Mouse (Mus musculus): Measurements from ENCODE around the gene E130218I03Rik. TPM values are rescaled to one million over a fixed set of nuclear protein-coding genes. Genes with fewer than 3 reads are reported as not detected.

E130218I03Rik gene
- not detected in 2 replicates for polyA plus RNA-seq (2012; rRNA removed)

DNA sequence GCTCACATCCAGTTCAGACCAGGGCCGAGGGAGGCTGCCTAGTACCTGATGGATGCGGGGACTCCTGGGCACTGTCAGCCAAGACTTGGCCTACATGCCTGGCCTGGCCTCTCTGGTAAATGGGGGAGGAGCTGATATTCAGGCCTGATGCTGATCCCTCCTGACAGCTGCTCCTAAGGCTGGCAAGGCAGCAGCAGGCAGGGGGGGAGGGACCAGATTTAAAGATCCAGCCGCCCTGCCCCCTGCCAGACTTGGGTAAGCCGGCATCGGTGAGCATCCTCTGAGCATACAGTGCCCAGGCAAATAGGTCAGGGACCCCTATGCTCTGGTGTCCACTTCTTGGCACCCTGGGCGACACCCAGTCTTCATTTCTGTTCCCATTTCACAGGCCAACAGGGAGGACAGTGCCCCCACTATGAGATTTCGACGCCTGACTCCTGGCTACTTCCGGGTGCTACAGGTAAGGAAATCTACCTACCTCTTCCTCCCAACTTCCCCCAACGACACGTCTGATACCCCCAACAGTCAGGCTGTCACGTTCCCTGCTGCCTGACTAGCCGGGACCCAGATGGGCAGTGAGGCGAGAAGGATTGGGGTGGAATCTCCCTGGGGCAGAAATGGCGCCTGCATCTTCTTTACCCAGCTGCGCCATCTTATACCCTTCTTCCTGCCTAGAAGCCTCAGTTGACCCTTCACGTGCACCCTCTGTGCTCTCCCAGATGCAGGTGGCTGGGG is at the start of gene E130218I03Rik:
Gene E130218I03Rik, plus strand, starts transcription at position 147 of the 735 bp plus-strand sequence.
- Histone ChIP-seq H3K4me3 (ENCODE audit: insufficient read depth, low read length) (peak within 1 kb of the TSS; percentile 68; the same call in 1 of the 2 replicates), H3K4me1 (ENCODE audit: control insufficient read depth, insufficient read depth, low read length) (peaks cover 4% of the 10 kb centered on the region; the same call in 1 of the 2 replicates), H3K27ac (ENCODE audit: insufficient read depth, low read length) (no peak within 1 kb of the TSS)
- no peak for TF ChIP-seq CTCF (IDR thresholded peaks at IDR 0.05; ENCODE audit: extremely low read depth, insufficient read depth, low read length)
- TF ChIP-seq POLR2A (IDR thresholded peaks at IDR 0.05; ENCODE audit: extremely low read depth, insufficient read depth, low read length), result no peak

DNA sequence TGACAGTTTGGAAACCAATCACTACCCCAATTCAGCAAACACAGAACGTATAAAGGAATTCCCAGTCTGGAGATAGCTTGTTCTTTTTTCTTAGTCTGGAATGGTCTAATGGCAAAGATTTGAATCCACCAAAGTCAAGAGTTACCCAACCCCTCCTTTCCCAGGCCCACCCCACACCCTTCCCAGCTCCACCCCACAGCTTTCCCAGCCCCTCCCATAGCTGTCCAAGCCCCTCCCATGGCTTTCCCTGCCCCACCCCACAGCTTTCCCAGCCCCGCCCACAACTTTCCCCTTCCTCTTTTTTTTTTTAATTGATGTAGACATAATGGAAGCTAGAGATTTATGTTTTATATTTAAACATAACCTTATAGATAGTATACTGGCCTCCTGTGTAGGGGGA is 44.1 kb upstream of the E130218I03Rik start:
- H3K4me1 ChIP-seq (ENCODE audit: control insufficient read depth, insufficient read depth, low read length), result no peaks in the 10 kb centered on the region
- H3K27ac ChIP-seq (ENCODE audit: insufficient read depth, low read length), result no peak overlapping the region
- no peak overlapping the region for H3K4me3 ChIP-seq (ENCODE audit: insufficient read depth, low read length)
- TF ChIP-seq CTCF (IDR thresholded peaks at IDR 0.05; ENCODE audit: extremely low read depth, insufficient read depth, low read length) (no peak), POLR2A (IDR thresholded peaks at IDR 0.05; ENCODE audit: extremely low read depth, insufficient read depth, low read length) (no peak)

DNA sequence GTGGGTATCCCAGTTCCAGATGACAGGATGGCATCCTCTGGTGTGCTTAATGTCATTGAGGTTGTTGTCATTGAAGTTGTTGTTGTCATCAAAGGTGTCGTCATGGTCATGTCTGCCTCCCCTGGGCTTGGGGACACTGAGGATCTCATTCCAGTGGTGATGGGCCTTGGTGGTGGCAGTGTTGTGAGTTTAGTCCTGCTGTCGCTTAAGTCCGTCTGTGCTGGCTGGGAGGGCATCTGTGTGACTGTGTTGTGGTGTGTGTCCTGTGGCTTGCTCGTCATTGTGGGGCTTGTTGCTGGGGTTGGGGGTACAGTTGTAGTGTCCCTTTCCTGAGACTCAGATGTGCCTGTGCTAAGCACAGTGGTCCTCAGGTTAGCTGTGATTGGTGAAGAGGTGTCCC is 40.6 kb upstream of the E130218I03Rik start, which contains the start of gene Gm7534:
Gene Gm7534, minus strand, starts transcription at position 101 of the 400 bp plus-strand sequence.
- Histone ChIP-seq H3K27ac (ENCODE audit: insufficient read depth, low read length) (no peak within 1 kb of the TSS), H3K4me1 (ENCODE audit: control insufficient read depth, insufficient read depth, low read length) (no peaks in the 10 kb centered on the region), H3K4me3 (ENCODE audit: insufficient read depth, low read length) (no peak within 1 kb of the TSS)
- TF ChIP-seq CTCF (IDR thresholded peaks at IDR 0.05; ENCODE audit: extremely low read depth, insufficient read depth, low read length) (no peak), POLR2A (IDR thresholded peaks at IDR 0.05; ENCODE audit: extremely low read depth, insufficient read depth, low read length) (no peak)

DNA sequence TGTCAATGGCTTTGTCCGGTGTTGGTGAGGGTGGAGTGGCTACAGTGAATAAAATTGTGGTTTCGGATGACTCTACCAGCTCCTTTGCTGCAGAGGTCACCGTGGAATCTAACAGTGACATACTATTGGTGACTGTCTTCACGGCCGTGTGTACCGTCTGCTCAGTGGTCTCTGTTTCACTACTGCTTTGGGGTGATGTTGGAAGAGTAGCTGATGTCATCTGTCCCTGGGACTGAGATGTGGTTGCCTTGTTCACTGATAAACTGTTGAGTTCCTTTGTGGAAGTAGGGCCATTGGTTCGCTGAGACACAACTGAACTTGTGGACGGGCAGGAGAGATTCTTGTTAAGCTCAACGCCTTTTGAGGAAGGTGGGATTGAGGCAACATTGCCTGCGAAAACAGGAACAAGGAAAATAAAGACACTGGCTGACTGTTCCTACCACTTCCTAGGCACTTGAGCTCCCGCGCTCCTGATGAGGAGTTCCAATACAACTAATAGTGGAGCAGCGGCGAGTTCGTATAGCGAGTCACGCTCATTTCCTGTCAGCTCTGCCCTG is 40.0 kb upstream of the E130218I03Rik start:
- TF ChIP-seq POLR2A (IDR thresholded peaks at IDR 0.05; ENCODE audit: extremely low read depth, insufficient read depth, low read length), result no peak
- no peak for TF ChIP-seq CTCF (IDR thresholded peaks at IDR 0.05; ENCODE audit: extremely low read depth, insufficient read depth, low read length)
- H3K4me3 ChIP-seq (ENCODE audit: insufficient read depth, low read length), result no peak overlapping the region
- H3K27ac ChIP-seq (ENCODE audit: insufficient read depth, low read length), result no peak overlapping the region
- H3K4me1 ChIP-seq (ENCODE audit: control insufficient read depth, insufficient read depth, low read length), result no peaks in the 10 kb centered on the region

DNA sequence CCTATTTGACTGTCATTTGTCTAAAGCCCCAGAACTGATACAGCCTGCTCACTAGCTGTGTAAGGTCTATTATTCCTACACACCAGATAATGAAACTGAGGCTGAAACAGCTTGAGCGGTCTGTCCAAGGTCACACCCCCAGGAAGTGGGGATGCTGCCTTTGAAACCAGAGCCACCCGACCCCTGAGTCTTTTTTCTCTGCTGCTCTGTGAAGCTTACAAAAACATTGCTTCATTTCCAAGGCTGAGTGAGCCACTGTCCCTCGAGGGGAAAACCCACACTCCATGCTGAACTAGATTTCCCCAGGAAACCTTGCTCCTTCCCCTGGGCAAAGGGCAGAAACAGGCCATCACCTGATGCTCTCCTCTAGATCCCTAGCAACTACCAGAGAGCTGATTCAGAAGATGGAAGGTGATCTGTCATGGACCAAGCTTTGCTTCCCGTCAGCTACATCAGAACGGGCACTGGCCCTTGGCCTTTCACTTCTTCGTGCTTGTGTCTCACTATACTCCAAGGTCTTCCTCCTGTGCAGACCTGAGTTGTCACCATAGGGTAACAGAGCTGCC is 36.9 kb upstream of the E130218I03Rik start:
- TF ChIP-seq POLR2A (IDR thresholded peaks at IDR 0.05; ENCODE audit: extremely low read depth, insufficient read depth, low read length) (no peak), CTCF (IDR thresholded peaks at IDR 0.05; ENCODE audit: extremely low read depth, insufficient read depth, low read length) (no peak)
- no peaks in the 10 kb centered on the region for H3K4me1 ChIP-seq (ENCODE audit: control insufficient read depth, insufficient read depth, low read length)
- no peak overlapping the region for H3K27ac ChIP-seq (ENCODE audit: insufficient read depth, low read length)
- H3K4me3 ChIP-seq (ENCODE audit: insufficient read depth, low read length), result no peak overlapping the region

DNA sequence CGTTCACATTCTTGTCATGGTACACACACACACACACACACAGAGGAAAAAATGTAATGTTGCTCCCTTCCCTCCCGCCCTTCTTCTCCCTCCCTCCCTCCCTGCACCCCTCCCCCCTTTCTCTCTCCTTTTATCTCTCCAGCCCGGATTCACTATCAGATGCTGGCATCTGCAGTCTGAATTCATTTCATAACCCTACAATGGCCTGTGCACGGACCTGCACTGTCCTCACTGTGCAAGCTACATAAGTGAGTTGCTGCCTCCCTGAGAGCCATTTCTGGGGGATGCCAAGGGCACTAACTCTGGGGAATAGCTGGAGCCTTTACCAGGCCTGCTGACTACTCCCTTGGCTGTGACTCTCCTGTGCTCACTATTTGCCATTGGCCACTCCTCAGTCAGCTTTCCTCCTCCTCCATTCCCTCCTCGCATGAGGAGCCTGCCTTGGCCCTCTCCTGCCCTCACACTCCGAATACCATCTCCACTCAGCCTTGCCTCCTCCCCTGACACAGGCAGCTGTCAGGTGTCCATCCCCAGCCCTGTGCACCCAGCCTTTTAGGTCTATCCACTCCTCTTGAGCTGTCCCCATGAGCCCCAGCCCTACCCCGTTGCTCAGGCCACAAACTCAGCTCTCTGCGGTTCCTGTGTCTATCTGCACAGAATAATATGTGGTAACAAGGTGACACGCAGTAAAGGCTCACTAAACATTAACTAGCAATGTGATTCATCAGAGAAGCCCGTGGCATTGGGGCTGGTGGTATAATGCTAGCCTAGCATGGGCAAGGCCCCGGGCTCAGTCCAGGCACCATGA is 20.5 kb upstream of the E130218I03Rik start:
- TF ChIP-seq CTCF (IDR thresholded peaks at IDR 0.05; ENCODE audit: extremely low read depth, insufficient read depth, low read length) (no peak), POLR2A (IDR thresholded peaks at IDR 0.05; ENCODE audit: extremely low read depth, insufficient read depth, low read length) (no peak)
- H3K4me1 ChIP-seq (ENCODE audit: control insufficient read depth, insufficient read depth, low read length), result no peaks in the 10 kb centered on the region
- no peak overlapping the region for H3K27ac ChIP-seq (ENCODE audit: insufficient read depth, low read length)
- no peak overlapping the region for H3K4me3 ChIP-seq (ENCODE audit: insufficient read depth, low read length)

DNA sequence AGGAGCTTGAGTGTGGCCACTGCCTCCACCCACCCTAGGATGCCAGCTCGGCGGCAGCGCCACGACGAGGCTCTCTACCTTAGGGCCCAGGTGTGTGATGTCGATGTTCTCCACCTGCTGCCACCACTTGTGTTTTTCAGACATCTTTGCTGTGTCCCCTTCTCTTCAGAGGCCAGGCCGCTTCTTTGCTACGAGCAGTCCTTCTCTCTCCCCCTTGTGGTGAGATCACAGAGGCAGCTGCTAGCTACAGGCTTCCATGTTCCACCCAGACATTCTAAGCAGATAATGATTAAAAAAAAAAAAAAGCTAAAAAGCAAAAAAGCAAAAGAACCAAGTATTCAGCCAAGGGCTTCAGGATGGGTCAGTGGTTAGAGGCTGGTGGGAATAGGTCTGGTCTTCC is 16.3 kb upstream of the E130218I03Rik start, which contains the start of gene Catsper4:
Gene Catsper4, minus strand, starts transcription at position 190 of the 400 bp plus-strand sequence.
- Histone ChIP-seq H3K4me1 (ENCODE audit: control insufficient read depth, insufficient read depth, low read length) (no peaks in the 10 kb centered on the region), H3K27ac (ENCODE audit: insufficient read depth, low read length) (no peak within 1 kb of the TSS), H3K4me3 (ENCODE audit: insufficient read depth, low read length) (no peak within 1 kb of the TSS)
- TF ChIP-seq POLR2A (IDR thresholded peaks at IDR 0.05; ENCODE audit: extremely low read depth, insufficient read depth, low read length) (no peak), CTCF (IDR thresholded peaks at IDR 0.05; ENCODE audit: extremely low read depth, insufficient read depth, low read length) (peak; percentile 21; the same call in 1 of the 2 replicates)

DNA sequence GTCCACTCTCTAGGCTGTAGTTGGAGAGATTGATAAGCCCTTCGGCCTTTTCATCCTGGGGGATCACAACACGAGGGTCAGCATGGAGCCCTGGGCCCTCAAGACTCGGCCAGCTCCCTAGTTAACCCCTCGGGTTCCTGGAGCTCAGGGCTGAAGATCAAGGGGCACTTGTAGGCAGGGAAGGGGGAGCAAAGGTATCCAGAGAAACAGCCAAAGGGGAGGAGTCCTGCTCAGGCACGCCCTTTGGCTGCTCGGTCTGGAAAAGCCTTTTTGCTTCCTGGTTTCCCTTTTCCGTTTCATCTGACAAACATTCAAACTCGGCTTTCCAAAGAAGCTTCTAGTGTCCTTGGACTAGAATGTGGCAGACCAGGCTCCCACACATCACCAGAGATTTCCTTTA is 13.0 kb upstream of the E130218I03Rik start:
- H3K4me3 ChIP-seq (ENCODE audit: insufficient read depth, low read length), result no peak overlapping the region
- TF ChIP-seq CTCF (IDR thresholded peaks at IDR 0.05; ENCODE audit: extremely low read depth, insufficient read depth, low read length) (no peak), POLR2A (IDR thresholded peaks at IDR 0.05; ENCODE audit: extremely low read depth, insufficient read depth, low read length) (no peak)
- H3K4me1 ChIP-seq (ENCODE audit: control insufficient read depth, insufficient read depth, low read length), result no peaks in the 10 kb centered on the region

DNA sequence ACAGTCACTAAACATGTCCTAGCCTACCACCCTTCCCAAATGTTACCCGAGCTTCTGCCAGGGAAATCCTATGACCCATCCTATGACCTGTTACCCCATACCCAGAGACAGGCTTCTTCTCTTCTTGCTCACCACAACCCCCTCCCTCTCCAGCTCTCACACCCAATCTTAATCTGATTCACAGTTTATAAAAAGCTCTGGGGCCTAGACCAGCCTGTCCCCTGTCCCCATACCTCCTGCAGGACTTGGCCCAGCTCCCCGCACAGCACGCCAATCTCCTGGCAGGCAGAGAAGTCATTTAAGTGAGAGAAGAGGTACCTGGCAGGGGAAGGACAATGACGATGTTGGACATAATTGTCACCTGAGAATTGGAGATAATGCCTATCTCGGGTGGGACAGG is 8.6 kb upstream of the E130218I03Rik start:
- TF ChIP-seq CTCF (IDR thresholded peaks at IDR 0.05; ENCODE audit: extremely low read depth, insufficient read depth, low read length) (no peak), POLR2A (IDR thresholded peaks at IDR 0.05; ENCODE audit: extremely low read depth, insufficient read depth, low read length) (no peak)
- H3K4me3 ChIP-seq (ENCODE audit: insufficient read depth, low read length), result no peak overlapping the region
- H3K27ac ChIP-seq (ENCODE audit: insufficient read depth, low read length), result no peak overlapping the region
- H3K4me1 ChIP-seq (ENCODE audit: control insufficient read depth, insufficient read depth, low read length), result peaks cover 3% of the 10 kb centered on the region; the same call in 1 of the 2 replicates

More for the DNA sequence above, 13.0 kb upstream of the E130218I03Rik start:
- H3K27ac ChIP-seq (ENCODE audit: insufficient read depth, low read length), result no peak overlapping the region

All from cortical plate, adult 2 months (tissue).